Mouse (Mus musculus): ENCODE results near the gene Kbtbd4.

Gene Kbtbd4

DNA sequence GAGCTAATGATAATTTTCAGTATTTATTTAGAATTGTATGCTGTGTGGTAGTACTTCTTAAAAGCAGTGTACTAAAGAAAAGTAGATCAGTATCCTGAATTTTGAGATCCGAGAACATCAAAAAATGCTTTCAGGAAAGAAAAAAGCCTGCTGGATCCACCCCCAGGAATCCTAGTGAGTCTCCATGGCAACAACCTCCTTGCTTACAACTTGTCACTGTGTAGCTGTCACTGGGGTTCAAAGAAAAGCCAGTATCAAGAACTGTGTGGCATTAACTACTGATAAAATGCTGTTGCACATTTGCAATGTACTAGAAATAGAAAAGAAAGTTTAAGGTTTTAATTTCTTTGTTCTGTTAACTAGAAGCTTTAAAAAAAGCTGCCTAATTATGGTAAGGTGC is 51.5 kb downstream of the Kbtbd4 start:
- DNase-seq (ENCODE audit: low spot score): peak; percentile 15

GRCm38 (mm10) chr2:90958856-90959255 is 54.3 kb downstream of the Kbtbd4 start:
- DNase-seq (ENCODE audit: low spot score): no peak

DNA sequence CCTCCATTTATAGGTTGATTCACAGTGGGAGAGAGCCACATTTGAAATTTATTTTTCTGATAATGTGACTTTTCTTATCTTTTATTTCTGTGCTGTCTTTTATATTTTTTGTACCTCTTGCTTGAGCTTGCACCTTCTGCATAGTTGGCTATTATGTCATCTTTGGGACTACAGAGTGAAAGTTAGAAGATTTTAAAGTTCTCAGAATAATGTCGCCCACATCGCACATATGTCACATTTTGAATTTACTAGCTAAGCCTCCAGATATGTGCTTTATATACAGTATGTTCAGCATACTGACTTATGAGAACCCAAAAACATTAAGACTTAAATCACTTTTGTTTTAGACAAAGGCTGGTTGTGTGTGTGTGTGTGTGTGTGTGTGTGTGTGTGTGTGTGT is 55.5 kb downstream of the Kbtbd4 start:
- no peak for DNase-seq (ENCODE audit: low spot score)
